Mouse (Mus musculus) effector memory CD4-positive, alpha-beta T cell, adult 7 months (primary cell): Measurements from ENCODE around the gene Usp4. TPM values are rescaled to one million over a fixed set of nuclear protein-coding genes. Genes with fewer than 3 reads are reported as not detected.

ENCODE experiments used
- polyA plus RNA-seq: library from polyadenylated mRNA; unstranded; fragments of 100-300 nt; shearing (Covaris generic); gene quantifications from one replicate; pipeline ENCODE4 v1.2.1, GENCODE M21; 2017

The Usp4 gene
- polyA plus RNA-seq: 90.5 TPM

GRCm38 (mm10) chr9:108347540-108348289, at the start of gene Usp4:
Gene Usp4 (plus strand): TSS chr9:108347853.

GRCm38 (mm10) chr9:108305629-108306520, 41.8 kb upstream of the Usp4 start, which contains the start of the genes Rhoa and Tcta:
Gene Rhoa (plus strand): TSS chr9:108306129.
Gene Tcta (minus strand): TSS chr9:108306160.

DNA sequence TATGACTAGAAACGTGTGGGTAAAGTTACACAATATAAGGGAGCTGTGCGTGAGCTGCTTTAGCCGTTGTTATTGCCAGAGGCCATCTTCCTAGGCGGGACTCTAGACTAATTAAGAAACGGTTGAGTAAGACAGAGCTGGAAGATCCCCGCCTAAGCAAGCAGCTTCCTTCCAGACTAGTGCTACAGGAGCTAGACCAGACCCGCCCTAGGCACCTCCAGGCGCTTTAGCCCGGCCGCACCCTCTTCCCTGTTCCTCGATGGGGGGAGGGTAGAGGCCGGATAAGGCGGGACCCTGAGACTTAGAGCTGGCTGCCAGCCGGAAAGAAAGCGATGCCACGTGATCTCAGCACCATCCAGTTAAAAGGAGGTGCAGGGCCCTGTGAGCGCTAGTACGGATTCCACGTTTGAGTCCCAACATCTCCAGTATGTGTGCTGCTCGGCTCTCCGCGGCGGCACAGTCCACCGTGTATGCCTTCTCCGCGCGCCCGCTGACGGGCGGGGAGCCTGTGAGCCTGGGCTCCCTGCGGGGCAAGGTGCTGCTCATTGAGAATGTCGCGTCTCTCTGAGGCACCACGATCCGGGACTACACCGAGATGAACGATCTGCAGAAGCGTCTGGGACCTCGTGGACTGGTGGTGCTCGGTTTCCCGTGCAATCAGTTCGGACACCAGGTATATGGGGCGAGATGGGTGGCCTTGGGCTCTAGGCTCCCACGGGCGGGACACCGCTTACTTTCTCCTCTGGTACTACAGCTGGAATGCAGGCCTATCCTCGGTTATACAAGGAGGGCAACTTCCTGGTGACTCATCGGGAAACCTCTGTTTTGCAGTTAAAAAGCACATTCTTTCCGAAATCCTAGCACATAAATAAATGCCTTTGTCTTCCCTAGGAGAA, 8.5 kb upstream of the Usp4 start, which contains the start of gene Gpx1:
Gene Gpx1 (plus strand): TSS at position 18 of the 896 bp plus-strand sequence.

GRCm38 (mm10) chr9:108392676-108393075, 45.0 kb downstream of the Usp4 start, which contains the start of gene 1700102P08Rik:
Gene 1700102P08Rik (plus strand): TSS chr9:108392805.

DNA sequence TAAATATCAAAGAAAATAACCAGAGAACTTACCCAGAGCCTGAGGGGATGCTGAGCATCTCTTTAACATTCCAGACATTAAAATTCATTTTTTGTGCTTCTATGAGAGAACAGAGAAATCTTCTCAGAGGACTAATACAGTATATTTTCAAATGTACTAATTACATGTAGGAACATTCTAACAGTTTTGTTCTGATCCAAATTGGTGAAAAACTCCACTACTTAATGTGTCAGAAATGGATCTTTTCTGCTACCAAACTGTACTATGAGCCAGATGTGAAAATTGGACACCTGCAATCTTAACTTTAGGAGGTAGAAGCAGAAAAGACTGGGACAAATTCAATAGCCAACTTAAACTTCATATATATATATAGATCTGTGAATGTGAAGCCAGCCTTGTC, 80.7 kb downstream of the Usp4 start, which contains the start of gene Ccdc36:
Gene Ccdc36 (minus strand): TSS at position 101 of the 400 bp plus-strand sequence.

GRCm38 (mm10) chr9:108436182-108436581, 88.5 kb downstream of the Usp4 start, which contains the start of gene BC048562:
Gene BC048562 (plus strand): TSS chr9:108436482.

Other genes starting within 250 kb of the Usp4 start
- 0.28 TPM for gene Bsn, start 157.5 kb upstream of the Usp4 start, polyA plus RNA-seq
- 7.6 TPM for gene Dag1, start 83.9 kb upstream of the Usp4 start, polyA plus RNA-seq
- gene Nicn1, start 57.4 kb upstream of the Usp4 start, polyA plus RNA-seq: 2.5 TPM
- not detected for gene Amt, start 51.0 kb upstream of the Usp4 start, polyA plus RNA-seq
- 404 TPM for gene Rhoa, start 41.7 kb upstream of the Usp4 start, polyA plus RNA-seq
- gene Tcta, start 41.7 kb upstream of the Usp4 start, polyA plus RNA-seq: 4.3 TPM
- 221 TPM for gene Gpx1, start 8.9 kb upstream of the Usp4 start, polyA plus RNA-seq
- gene 1700102P08Rik, start 45.0 kb downstream of the Usp4 start, polyA plus RNA-seq: 1.0 TPM
- 0.43 TPM for gene Ccdc36, start 80.6 kb downstream of the Usp4 start, polyA plus RNA-seq
- not detected for gene BC048562, start 88.6 kb downstream of the Usp4 start, polyA plus RNA-seq
- gene Ccdc71, start 112.7 kb downstream of the Usp4 start, polyA plus RNA-seq: 27.8 TPM
- gene Klhdc8b, start 113.7 kb downstream of the Usp4 start, polyA plus RNA-seq: 9.5 TPM
- gene Lamb2, start 131.9 kb downstream of the Usp4 start, polyA plus RNA-seq: 0.46 TPM
- gene Usp19, start 142.7 kb downstream of the Usp4 start, polyA plus RNA-seq: 150 TPM
- 68.2 TPM for gene Qars, start 159.9 kb downstream of the Usp4 start, polyA plus RNA-seq
- 165 TPM for gene Qrich1, start 169.0 kb downstream of the Usp4 start, polyA plus RNA-seq
- gene Impdh2, start 212.4 kb downstream of the Usp4 start, polyA plus RNA-seq: 115 TPM
- gene Ndufaf3, start 219.6 kb downstream of the Usp4 start, polyA plus RNA-seq: 27.1 TPM
- gene Dalrd3, start 222.0 kb downstream of the Usp4 start, polyA plus RNA-seq: 62.4 TPM
- 25.4 TPM for gene Wdr6, start 230.9 kb downstream of the Usp4 start, polyA plus RNA-seq
- 8.5 TPM for gene P4htm, start 249.8 kb downstream of the Usp4 start, polyA plus RNA-seq